Mouse (Mus musculus) G1E (cell line): ENCODE results near the gene Sap30bp. TPM values are rescaled to one million over a fixed set of nuclear protein-coding genes. Genes with fewer than 3 reads are reported as not detected.

ENCODE experiments used
- ATAC-seq: 2 replicates; pipeline ENCODE4 v1.8.0; 2016; ENCODE audit warnings: mild to moderate bottlenecking; ENCODE audit not compliant: insufficient number of reproducible peaks, poor library complexity, low FRiP score, severe bottlenecking; ENCODE audit errors: extremely low read depth
- DNase-seq: peaks from one replicate; pipeline ENCODE4 v3.0.0; 2012; ENCODE audit warnings: low spot score
- H3K27me3 ChIP-seq: 2 replicates; pipeline ENCODE4 v1.6.1; 2012; ENCODE audit warnings: mild to moderate bottlenecking, low read length, inconsistent platforms; ENCODE audit not compliant: insufficient read depth
- H3K36me3 ChIP-seq: replicated peaks from 2 replicates; pipeline ENCODE3; 2012; ENCODE audit warnings: mild to moderate bottlenecking, inconsistent platforms
- H3K4me1 ChIP-seq: 2 replicates; pipeline ENCODE4 v1.6.1; 2012; ENCODE audit warnings: low read depth, low read length, inconsistent platforms, mixed read lengths; ENCODE audit not compliant: insufficient read depth
- H3K4me3 ChIP-seq: 2 replicates; pipeline ENCODE4 v1.5.1; 2012; ENCODE audit warnings: low read depth, mild to moderate bottlenecking, inconsistent platforms, low read length, moderate library complexity, mixed read lengths
- H3K9me3 ChIP-seq: replicated peaks from 2 replicates; pipeline ENCODE4 v1.6.1; 2012; ENCODE audit warnings: inconsistent platforms
- CTCF ChIP-seq: IDR thresholded peaks from 2 replicates; pipeline ENCODE4 v1.5.1; 2012; ENCODE audit warnings: low read depth, low read length, inconsistent platforms, mixed read lengths
- GATA1 ChIP-seq: IDR thresholded peaks from 2 replicates; pipeline ENCODE4 v1.6.1; 2012; ENCODE audit warnings: borderline replicate concordance, low read length, inconsistent platforms, mixed read lengths
- GATA2 ChIP-seq: IDR thresholded peaks from 2 replicates; pipeline ENCODE4 v1.6.1; 2012; ENCODE audit warnings: low read depth, low read length, inconsistent platforms, borderline replicate concordance
- POLR2AphosphoS5 ChIP-seq: IDR thresholded peaks from 2 replicates; pipeline ENCODE4 v1.6.1; 2012; ENCODE audit warnings: low read depth, low read length, inconsistent platforms; ENCODE audit not compliant: insufficient replicate concordance
- TAL1 ChIP-seq: conservative IDR thresholded peaks from 2 replicates; pipeline ENCODE4 v1.6.1; 2012; ENCODE audit warnings: low read depth, low read length, inconsistent platforms, mixed read lengths
- polyA plus RNA-seq: library from polyadenylated mRNA; stranded (reverse); fragments of >175 nt; gene quantifications from 2 replicates; pipeline ENCODE4 v1.2.3, GENCODE M21; 2012
- total RNA-seq, 2 experiments: library from RNA; stranded (forward) in 1 of 2; stranded (reverse) in 1 of 2; fragments of 200-1000 nt in 1 of 2; fragments of >200 nt in 1 of 2; fragmentation: Nextera tagmentation in 1 of 2; gene quantifications; 2 replicates each; pipeline ENCODE4 v1.2.3; 2014 to 2017

Gene Sap30bp
- total and polyA plus RNA-seq, 3 experiments: 27.8 to 131 (median 30.8) TPM

GRCm38 (mm10) chr11:115992098-115992497 lies 59.0 kb downstream of the Sap30bp start:
- TF ChIP-seq TAL1 (no peak), GATA2 (no peak), CTCF (no peak), POLR2AphosphoS5 (no peak), GATA1 (no peak)
- DNase-seq (no peak), ATAC-seq (no peak)
- Histone ChIP-seq H3K9me3 (no peaks in the 10 kb centered on the region), H3K4me1 (peaks cover 9% of the 10 kb centered on the region), H3K4me3 (no peak overlapping the region), H3K36me3 (no peaks in the 10 kb centered on the region), H3K27me3 (peaks cover 75% of the 10 kb centered on the region)

GRCm38 (mm10) chr11:115995256-115995655 lies 62.2 kb downstream of the Sap30bp start:
- Histone ChIP-seq H3K36me3 (no peaks in the 10 kb centered on the region), H3K4me1 (peaks cover 24% of the 10 kb centered on the region), H3K4me3 (no peak overlapping the region), H3K9me3 (no peaks in the 10 kb centered on the region), H3K27me3 (peaks cover 70% of the 10 kb centered on the region)
- ATAC-seq: no peak
- no peak for DNase-seq
- TF ChIP-seq CTCF: no peak
- no peak for TF ChIP-seq TAL1
- no peak for TF ChIP-seq POLR2AphosphoS5
- no peak for TF ChIP-seq GATA1
- no peak for TF ChIP-seq GATA2

- H3K9me3 ChIP-seq: no peaks in the 10 kb centered on the region
- H3K36me3 ChIP-seq: no peaks in the 10 kb centered on the region
- ATAC-seq (no peak), DNase-seq (no peak)
- no peak overlapping the region for H3K4me3 ChIP-seq
- H3K4me1 ChIP-seq: peaks cover 22% of the 10 kb centered on the region
- TF ChIP-seq TAL1: no peak
- no peak for TF ChIP-seq GATA2
- TF ChIP-seq CTCF: no peak
- TF ChIP-seq POLR2AphosphoS5: no peak
- TF ChIP-seq GATA1: no peak
- peaks cover 65% of the 10 kb centered on the region for H3K27me3 ChIP-seq
Measured at GRCm38 (mm10) chr11:115997047-115997446, 64.0 kb downstream of the Sap30bp start.

GRCm38 (mm10) chr11:115997662-115998061 lies 64.6 kb downstream of the Sap30bp start:
- H3K4me3 ChIP-seq: no peak overlapping the region
- peaks cover 22% of the 10 kb centered on the region for H3K4me1 ChIP-seq
- peaks cover 65% of the 10 kb centered on the region for H3K27me3 ChIP-seq
- ATAC-seq (no peak), DNase-seq (no peak)
- no peaks in the 10 kb centered on the region for H3K36me3 ChIP-seq
- TF ChIP-seq TAL1: no peak
- TF ChIP-seq GATA1: no peak
- TF ChIP-seq CTCF: no peak
- TF ChIP-seq GATA2: no peak
- no peak for TF ChIP-seq POLR2AphosphoS5
- H3K9me3 ChIP-seq: no peaks in the 10 kb centered on the region

- no peak for TF ChIP-seq CTCF
- TF ChIP-seq GATA1: no peak
- TF ChIP-seq TAL1: no peak
- no peak for TF ChIP-seq GATA2
- no peak for TF ChIP-seq POLR2AphosphoS5
- ATAC-seq (peak; percentile 15; the same call in 1 of the 2 replicates), DNase-seq (no peak)
- Histone ChIP-seq H3K9me3 (peaks cover 7% of the 10 kb centered on the region), H3K36me3 (no peaks in the 10 kb centered on the region), H3K4me3 (no peak overlapping the region), H3K27me3 (peaks cover 65% of the 10 kb centered on the region), H3K4me1 (peaks cover 23% of the 10 kb centered on the region)
Measured at GRCm38 (mm10) chr11:115999027-115999426, 65.9 kb downstream of the Sap30bp start.

GRCm38 (mm10) chr11:115999538-116000143 lies 66.6 kb downstream of the Sap30bp start:
- peak; percentile 45 for DNase-seq
- peaks cover 64% of the 10 kb centered on the region for H3K27me3 ChIP-seq
- 0 out of 2 replicates have a peak, but pooled peaks have one; percentile 21 for TF ChIP-seq CTCF
- TF ChIP-seq TAL1: no peak
- ATAC-seq: no peak
- H3K36me3 ChIP-seq: no peaks in the 10 kb centered on the region
- no peak overlapping the region; the same call in 1 of the 2 replicates for H3K4me3 ChIP-seq
- peaks cover 7% of the 10 kb centered on the region for H3K9me3 ChIP-seq
- peaks cover 29% of the 10 kb centered on the region for H3K4me1 ChIP-seq
